Mouse (Mus musculus) hindbrain, postnatal 0 days (tissue): ENCODE data around the gene Gm26620. TPM values are rescaled to one million over a fixed set of nuclear protein-coding genes. Genes with fewer than 3 reads are reported as not detected.

ENCODE experiments used
- ATAC-seq: fragments of 200-750 bp; cut with Nextera tagmentation; 2 replicates; pipeline ENCODE4 v1.8.0; 2017; ENCODE audit warnings: mild to moderate bottlenecking, moderate TSS enrichment, moderate library complexity
- DNase-seq: peaks from one replicate; pipeline ENCODE4 v3.0.0-alpha.2; 2015; ENCODE audit warnings: low spot score
- H3K27ac ChIP-seq: fragments of 300-500 bp; sonication (generic); 2 replicates; pipeline ENCODE4 v1.5.1; 2014; ENCODE audit warnings: mild to moderate bottlenecking
- H3K27me3 ChIP-seq: fragments of 300-500 bp; sonication (generic); 2 replicates; pipeline ENCODE4 v1.6.1; 2014; ENCODE audit warnings: low read length, mixed read lengths; ENCODE audit not compliant: insufficient read depth
- H3K36me3 ChIP-seq: fragments of 300-500 bp; sonication (generic); 2 replicates; pipeline ENCODE4 v1.6.1; 2014; ENCODE audit warnings: low read length, mixed read lengths; ENCODE audit not compliant: insufficient read depth
- H3K4me1 ChIP-seq: fragments of 300-500 bp; sonication (generic); 2 replicates; pipeline ENCODE4 v1.6.1; 2014; ENCODE audit warnings: antibody characterized with exemption, low read length, mixed read lengths; ENCODE audit not compliant: insufficient read depth
- H3K4me2 ChIP-seq: fragments of 300-500 bp; sonication (generic); 2 replicates; pipeline ENCODE4 v1.6.1; 2014; ENCODE audit warnings: low read depth, mild to moderate bottlenecking, low read length, moderate library complexity, mixed read lengths
- H3K4me3 ChIP-seq: fragments of 300-500 bp; sonication (generic); 2 replicates; pipeline ENCODE4 v1.5.1; 2014; ENCODE audit warnings: low read length
- H3K9ac ChIP-seq: fragments of 300-500 bp; sonication (generic); replicated peaks from 2 replicates; pipeline ENCODE4 v1.6.1; 2014; ENCODE audit warnings: mild to moderate bottlenecking, low read length, moderate library complexity, mixed read lengths
- H3K9me3 ChIP-seq: fragments of 300-500 bp; sonication (generic); 2 replicates; pipeline ENCODE4 v1.6.1; 2016; ENCODE audit warnings: low read length, mixed read lengths
- CTCF ChIP-seq: IDR thresholded peaks from 2 replicates; pipeline ENCODE4 v1.5.1; 2016; ENCODE audit warnings: antibody characterized with exemption, control low read depth, low read depth
- WGBS: fragments of 180-500 bp; shearing (Covaris S2); extraction: QIAGEN DNeasy Blood & Tissue Kit; methylation state at CpG from one replicate; pipeline ENCODE4 v1.1.7; 2014; 5-methylcytosine and 5-hydroxymethylcytosine counted together
- polyA plus RNA-seq: library from polyadenylated mRNA; unstranded; fragments of >200 nt; fragmentation: Nextera tagmentation; extraction: Ambion mirVana; gene quantifications from 2 replicates; pipeline ENCODE4 v1.2.1, GENCODE M21; 2015
- total RNA-seq: library from RNA; depleted of rRNA; stranded (reverse); fragments of >200 nt; gene quantifications from 2 replicates; pipeline ENCODE4 v1.2.3, GENCODE M21; 2014; rRNA removed

Gene Gm26620
- total and polyA plus RNA-seq, 2 experiments from 2014 or later = 0.52 to 1.5 TPM

- 84% methylated on average over 2 of the region's 2 CpGs for WGBS
- no peak for DNase-seq
- no peaks in the 10 kb centered on the region for H3K9me3 ChIP-seq
Observed at GRCm38 (mm10) chr1:170934383-170934782, 49.5 kb downstream of the Gm26620 start.

More at GRCm38 (mm10) chr1:170934383-170934782, 49.5 kb downstream of the Gm26620 start:
- no peak overlapping the region for H3K9ac ChIP-seq
- H3K4me2 ChIP-seq = no peak overlapping the region
- no peak for ATAC-seq
- no peaks in the 10 kb centered on the region for H3K27me3 ChIP-seq
- no peak for TF ChIP-seq CTCF
- H3K27ac ChIP-seq = no peak overlapping the region
- no peak overlapping the region for H3K4me3 ChIP-seq
- no peaks in the 10 kb centered on the region for H3K4me1 ChIP-seq
- H3K36me3 ChIP-seq = no peaks in the 10 kb centered on the region

Other genes starting within 250 kb of the Gm26620 start
- gene Olfml2b, start 240.5 kb upstream of the Gm26620 start, total RNA-seq = 7.1 and 7.3 TPM in 2 replicates
- gene Olfml2b, start 240.5 kb upstream of the Gm26620 start, polyA plus RNA-seq = 2.7 and 3.9 TPM in 2 replicates
- gene Atf6, start 17.3 kb upstream of the Gm26620 start, total RNA-seq = 15.7 and 17.8 TPM in 2 replicates
- 6.1 and 6.3 TPM in 2 replicates for gene Atf6, start 17.3 kb upstream of the Gm26620 start, polyA plus RNA-seq
- 25.4 and 40.4 TPM in 2 replicates for gene Dusp12, start 475 bp downstream of the Gm26620 start, total RNA-seq
- gene Dusp12, start 475 bp downstream of the Gm26620 start, polyA plus RNA-seq = 32.0 and 34.4 TPM in 2 replicates
- 0.68 and 0.86 TPM in 2 replicates for gene Fcrlb, start 27.9 kb downstream of the Gm26620 start, total RNA-seq
- gene Fcrlb, start 27.9 kb downstream of the Gm26620 start, polyA plus RNA-seq = 1.0 and 1.4 TPM in 2 replicates
- not detected in 2 replicates for gene Fcrla, start 42.5 kb downstream of the Gm26620 start, total RNA-seq
- not detected in 2 replicates for gene Fcrla, start 42.5 kb downstream of the Gm26620 start, polyA plus RNA-seq
- 2.2 and 5.3 TPM in 2 replicates for gene Fcgr2b, start 91.5 kb downstream of the Gm26620 start, total RNA-seq
- gene Fcgr2b, start 91.5 kb downstream of the Gm26620 start, polyA plus RNA-seq = 3.6 and 4.3 TPM in 2 replicates
- 0.58 TPM in 1 of 2 replicates, not detected in the other for gene Fcgr4, start 133.9 kb downstream of the Gm26620 start, total RNA-seq
- 0.55 and 0.71 TPM in 2 replicates for gene Fcgr4, start 133.9 kb downstream of the Gm26620 start, polyA plus RNA-seq
- gene Fcgr3, start 179.9 kb downstream of the Gm26620 start, total RNA-seq = 15.2 and 15.9 TPM in 2 replicates
- gene Fcgr3, start 179.9 kb downstream of the Gm26620 start, polyA plus RNA-seq = 14.1 and 15.5 TPM in 2 replicates
- gene Cfap126, start 228.9 kb downstream of the Gm26620 start, total RNA-seq = 2.7 and 6.7 TPM in 2 replicates
- 12.2 and 15.3 TPM in 2 replicates for gene Cfap126, start 228.9 kb downstream of the Gm26620 start, polyA plus RNA-seq